Mouse (Mus musculus) hindbrain, embryonic 15.5 days (tissue): ENCODE measurements at regions not wholly inside any gene's neighbourhood (a gene's known extent, or its start where the extent isn't known, plus 50 kb on each side); places are given as distances from the start of the nearest gene placed in this dataset.

Experiments used
- ATAC-seq: fragments of 200-750 bp; cut with Nextera tagmentation; 2 replicates; pipeline ENCODE4 v1.8.0; 2017; ENCODE audit warnings: low read depth, moderate number of reproducible peaks, moderate TSS enrichment; ENCODE audit not compliant: low FRiP score
- H3K27ac ChIP-seq: fragments of 300-500 bp; sonication (generic); replicated peaks from 2 replicates; pipeline ENCODE4 v1.5.1; 2015; ENCODE audit warnings: mild to moderate bottlenecking, inconsistent platforms
- H3K27me3 ChIP-seq: fragments of 300-500 bp; sonication (generic); 2 replicates; pipeline ENCODE4 v1.6.1; 2015; ENCODE audit warnings: control low read depth, inconsistent platforms
- H3K36me3 ChIP-seq: fragments of 300-500 bp; sonication (generic); 2 replicates; pipeline ENCODE4 v1.6.1; 2015; ENCODE audit warnings: control low read depth, inconsistent platforms
- H3K4me1 ChIP-seq: fragments of 300-500 bp; sonication (generic); replicated peaks from 2 replicates; pipeline ENCODE4 v1.6.1; 2015; ENCODE audit warnings: control low read depth, inconsistent platforms
- H3K4me2 ChIP-seq: fragments of 300-500 bp; sonication (generic); 2 replicates; pipeline ENCODE4 v1.6.1; 2015; ENCODE audit warnings: moderate library complexity, mild to moderate bottlenecking, inconsistent platforms
- H3K4me3 ChIP-seq: fragments of 300-500 bp; sonication (generic); 2 replicates; pipeline ENCODE4 v1.5.1; 2015; ENCODE audit warnings: mild to moderate bottlenecking, inconsistent platforms
- H3K9ac ChIP-seq: fragments of 300-500 bp; sonication (generic); 2 replicates; pipeline ENCODE4 v1.6.1; 2015; ENCODE audit warnings: inconsistent platforms
- H3K9me3 ChIP-seq: fragments of 300-500 bp; sonication (generic); 2 replicates; pipeline ENCODE4 v1.6.1; 2016; ENCODE audit warnings: control low read depth, inconsistent platforms
- WGBS: fragments of 180-500 bp; shearing (Covaris S2); methylation state at CpG from one replicate; pipeline ENCODE4 v1.1.7; 2015; 5-methylcytosine and 5-hydroxymethylcytosine counted together

GRCm38 (mm10) chr15:74461935-74462334 is 174.2 kb downstream of the Mroh4 start:
- H3K9me3 ChIP-seq: no peaks in the 10 kb centered on the region
- H3K4me2 ChIP-seq: no peak overlapping the region
- H3K27me3 ChIP-seq: no peaks in the 10 kb centered on the region
- H3K4me1 ChIP-seq: peaks cover 8% of the 10 kb centered on the region
- no peak overlapping the region for H3K4me3 ChIP-seq
- ATAC-seq: no peak
- H3K9ac ChIP-seq: no peak overlapping the region
- WGBS: 68% methylated on average over 5 of the region's 5 CpGs
- no peak overlapping the region for H3K27ac ChIP-seq
- H3K36me3 ChIP-seq: no peaks in the 10 kb centered on the region

- no peak for ATAC-seq
- Histone ChIP-seq H3K36me3 (no peaks in the 10 kb centered on the region), H3K4me3 (no peak overlapping the region), H3K4me1 (peaks cover 8% of the 10 kb centered on the region), H3K9me3 (no peaks in the 10 kb centered on the region), H3K9ac (no peak overlapping the region), H3K4me2 (no peak overlapping the region), H3K27me3 (no peaks in the 10 kb centered on the region), H3K27ac (no peak overlapping the region)
- WGBS: 63% methylated on average over 12 of the region's 12 CpGs
Measured at GRCm38 (mm10) chr15:74459345-74459975, 176.7 kb downstream of the Mroh4 start.

GRCm38 (mm10) chr15:74458940-74459339 is 177.2 kb downstream of the Mroh4 start:
- Histone ChIP-seq H3K4me2 (no peak overlapping the region), H3K9me3 (no peaks in the 10 kb centered on the region), H3K27me3 (no peaks in the 10 kb centered on the region), H3K4me3 (no peak overlapping the region), H3K36me3 (no peaks in the 10 kb centered on the region), H3K27ac (no peak overlapping the region), H3K9ac (no peak overlapping the region), H3K4me1 (peaks cover 8% of the 10 kb centered on the region)
- 78% methylated on average over 9 of the region's 9 CpGs for WGBS
- ATAC-seq: no peak

- H3K4me3 ChIP-seq: no peak overlapping the region
- no peaks in the 10 kb centered on the region for H3K9me3 ChIP-seq
- H3K9ac ChIP-seq: no peak overlapping the region
- no peak overlapping the region for H3K27ac ChIP-seq
- no peak overlapping the region for H3K4me2 ChIP-seq
- H3K27me3 ChIP-seq: no peaks in the 10 kb centered on the region
- H3K36me3 ChIP-seq: no peaks in the 10 kb centered on the region
- ATAC-seq: no peak
- 88% methylated on average over 3 of the region's 3 CpGs for WGBS
- H3K4me1 ChIP-seq: peaks cover 8% of the 10 kb centered on the region
Measured at GRCm38 (mm10) chr15:74457965-74458364, 178.2 kb downstream of the Mroh4 start.

- H3K4me1 ChIP-seq: peaks cover 8% of the 10 kb centered on the region
- H3K27me3 ChIP-seq: no peaks in the 10 kb centered on the region
- no peak for ATAC-seq
- no peaks in the 10 kb centered on the region for H3K36me3 ChIP-seq
- no peaks in the 10 kb centered on the region for H3K9me3 ChIP-seq
- WGBS: 83% methylated on average over 6 of the region's 6 CpGs
- H3K4me2 ChIP-seq: no peak overlapping the region
- H3K9ac ChIP-seq: no peak overlapping the region
- H3K27ac ChIP-seq: no peak overlapping the region
- no peak overlapping the region for H3K4me3 ChIP-seq
Measured at GRCm38 (mm10) chr15:74456675-74457040, 179.5 kb downstream of the Mroh4 start.

- Histone ChIP-seq H3K36me3 (no peaks in the 10 kb centered on the region), H3K4me1 (peaks cover 8% of the 10 kb centered on the region), H3K4me2 (no peak overlapping the region), H3K9ac (no peak overlapping the region), H3K4me3 (no peak overlapping the region), H3K27me3 (no peaks in the 10 kb centered on the region), H3K27ac (no peak overlapping the region), H3K9me3 (no peaks in the 10 kb centered on the region)
- WGBS: 64% methylated on average over 11 of the region's 11 CpGs
- ATAC-seq: no peak
Measured at GRCm38 (mm10) chr15:74455921-74456674, 180.1 kb downstream of the Mroh4 start.

GRCm38 (mm10) chr15:74454543-74454942 is 181.6 kb downstream of the Mroh4 start:
- H3K4me3 ChIP-seq: no peak overlapping the region
- H3K27me3 ChIP-seq: no peaks in the 10 kb centered on the region
- 78% methylated on average over 3 of the region's 3 CpGs for WGBS
- no peak overlapping the region for H3K9ac ChIP-seq
- H3K27ac ChIP-seq: no peak overlapping the region
- peaks cover 6% of the 10 kb centered on the region for H3K4me1 ChIP-seq
- H3K9me3 ChIP-seq: no peaks in the 10 kb centered on the region
- H3K4me2 ChIP-seq: no peak overlapping the region
- no peaks in the 10 kb centered on the region for H3K36me3 ChIP-seq
- no peak for ATAC-seq

- H3K4me3 ChIP-seq: no peak overlapping the region
- H3K4me2 ChIP-seq: no peak overlapping the region
- H3K9ac ChIP-seq: no peak overlapping the region
- H3K9me3 ChIP-seq: no peaks in the 10 kb centered on the region
- H3K4me1 ChIP-seq: no peaks in the 10 kb centered on the region; the same call in 1 of the 2 replicates
- WGBS: 83% methylated on average over 6 of the region's 6 CpGs
- ATAC-seq: no peak
- H3K27ac ChIP-seq: no peak overlapping the region
- H3K27me3 ChIP-seq: no peaks in the 10 kb centered on the region
- H3K36me3 ChIP-seq: no peaks in the 10 kb centered on the region
Measured at GRCm38 (mm10) chr15:74453810-74454209, 182.3 kb downstream of the Mroh4 start.

- H3K36me3 ChIP-seq: no peaks in the 10 kb centered on the region
- no peak overlapping the region for H3K4me2 ChIP-seq
- H3K9me3 ChIP-seq: no peaks in the 10 kb centered on the region
- H3K4me1 ChIP-seq: no peaks in the 10 kb centered on the region; the same call in 1 of the 2 replicates
- no peak overlapping the region for H3K27ac ChIP-seq
- H3K4me3 ChIP-seq: no peak overlapping the region
- H3K9ac ChIP-seq: no peak overlapping the region
- ATAC-seq: peak; percentile 28; the same call in 1 of the 2 replicates
- H3K27me3 ChIP-seq: no peaks in the 10 kb centered on the region
- 90% methylated on average over 3 of the region's 3 CpGs for WGBS
Measured at GRCm38 (mm10) chr15:74452426-74452825, 183.7 kb downstream of the Mroh4 start.

GRCm38 (mm10) chr15:74441889-74442288 is 194.3 kb downstream of the Mroh4 start:
- no peak overlapping the region for H3K9ac ChIP-seq
- no peaks in the 10 kb centered on the region for H3K27me3 ChIP-seq
- no peaks in the 10 kb centered on the region for H3K36me3 ChIP-seq
- no peak for ATAC-seq
- WGBS: 68% methylated on average over 13 of the region's 13 CpGs
- H3K4me1 ChIP-seq: no peaks in the 10 kb centered on the region
- H3K4me2 ChIP-seq: no peak overlapping the region
- H3K4me3 ChIP-seq: no peak overlapping the region
- H3K27ac ChIP-seq: no peak overlapping the region
- H3K9me3 ChIP-seq: no peaks in the 10 kb centered on the region

- no peak overlapping the region for H3K4me3 ChIP-seq
Measured at GRCm38 (mm10) chr15:74426989-74427388, 209.2 kb downstream of the Mroh4 start.

GRCm38 (mm10) chr15:74423001-74423400 is 213.2 kb downstream of the Mroh4 start:
- 68% methylated on average over 3 of the region's 3 CpGs for WGBS
- ATAC-seq: no peak
- no peaks in the 10 kb centered on the region for H3K36me3 ChIP-seq
- H3K4me3 ChIP-seq: no peak overlapping the region
- no peaks in the 10 kb centered on the region for H3K9me3 ChIP-seq
- H3K4me2 ChIP-seq: no peak overlapping the region
- H3K27ac ChIP-seq: no peak overlapping the region
- no peaks in the 10 kb centered on the region for H3K27me3 ChIP-seq
- H3K9ac ChIP-seq: no peak overlapping the region
- no peaks in the 10 kb centered on the region for H3K4me1 ChIP-seq

More at GRCm38 (mm10) chr15:74426989-74427388, 209.2 kb downstream of the Mroh4 start:
- H3K36me3 ChIP-seq: no peaks in the 10 kb centered on the region
- H3K4me1 ChIP-seq: no peaks in the 10 kb centered on the region
- H3K9me3 ChIP-seq: no peaks in the 10 kb centered on the region
- ATAC-seq: no peak
- no peak overlapping the region for H3K9ac ChIP-seq
- 83% methylated on average over 6 of the region's 6 CpGs for WGBS
- H3K27me3 ChIP-seq: no peaks in the 10 kb centered on the region
- H3K27ac ChIP-seq: no peak overlapping the region
- no peak overlapping the region for H3K4me2 ChIP-seq
